Mouse (Mus musculus): Measurements from ENCODE around the gene Eif2ak3.

Eif2ak3 gene

DNA sequence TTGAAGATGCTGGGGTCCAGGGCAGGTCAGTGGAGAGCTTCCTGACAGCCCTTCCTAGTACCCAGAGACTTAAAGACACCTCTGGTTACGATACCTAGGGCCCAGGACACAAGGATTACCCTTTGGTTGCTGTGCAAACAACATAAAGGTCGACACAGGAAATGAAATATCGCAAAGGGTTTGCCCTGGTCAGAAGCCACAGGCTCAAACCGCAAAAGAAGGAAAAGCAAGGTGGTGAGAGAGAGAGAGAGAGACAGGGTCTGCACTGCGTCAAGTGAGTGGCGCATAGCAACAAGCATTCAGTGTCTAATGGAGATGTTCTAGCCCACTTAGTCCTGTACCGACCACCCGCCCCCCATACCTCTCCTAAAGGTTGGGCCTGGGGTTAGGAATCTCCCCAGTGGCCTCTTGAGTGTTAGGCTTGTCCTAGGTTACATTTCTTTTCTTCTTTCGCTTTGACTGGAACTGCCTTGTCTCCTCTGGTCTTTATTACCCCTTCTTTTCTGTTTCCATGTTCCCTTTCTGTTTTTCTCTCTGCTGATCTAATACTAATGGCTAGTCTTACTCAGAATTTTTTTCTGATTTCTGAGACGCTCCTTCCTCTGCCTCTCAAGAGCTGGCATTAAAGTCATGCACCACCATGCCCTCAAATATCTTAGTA lies 13.0 kb upstream of the Eif2ak3 start:
- DNase-seq (ENCODE audit: low spot score), result no peak

DNA sequence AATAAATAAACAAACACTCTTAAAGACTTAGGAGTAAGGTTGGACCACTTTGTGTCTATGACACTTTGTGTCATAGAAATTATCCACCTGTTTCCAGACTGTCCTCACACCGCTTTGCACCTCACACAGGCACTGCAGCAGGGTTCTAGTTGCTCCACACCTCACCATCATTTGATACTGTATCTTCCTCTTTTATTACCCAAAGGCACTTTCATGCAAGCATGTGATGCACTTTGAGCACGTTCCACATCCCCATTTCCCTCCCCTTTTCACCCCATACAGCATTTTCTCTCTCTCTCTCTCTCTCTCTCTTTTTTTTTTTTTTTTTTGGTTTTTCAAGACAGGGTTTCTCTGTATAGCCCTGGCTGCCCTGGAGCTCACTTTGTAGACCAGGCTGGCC lies 7.0 kb upstream of the Eif2ak3 start:
- no peak for DNase-seq (ENCODE audit: low spot score)

GRCm38 (mm10) chr6:70838532-70838931 lies 5.8 kb upstream of the Eif2ak3 start:
- no peak for DNase-seq (ENCODE audit: low spot score)

DNA sequence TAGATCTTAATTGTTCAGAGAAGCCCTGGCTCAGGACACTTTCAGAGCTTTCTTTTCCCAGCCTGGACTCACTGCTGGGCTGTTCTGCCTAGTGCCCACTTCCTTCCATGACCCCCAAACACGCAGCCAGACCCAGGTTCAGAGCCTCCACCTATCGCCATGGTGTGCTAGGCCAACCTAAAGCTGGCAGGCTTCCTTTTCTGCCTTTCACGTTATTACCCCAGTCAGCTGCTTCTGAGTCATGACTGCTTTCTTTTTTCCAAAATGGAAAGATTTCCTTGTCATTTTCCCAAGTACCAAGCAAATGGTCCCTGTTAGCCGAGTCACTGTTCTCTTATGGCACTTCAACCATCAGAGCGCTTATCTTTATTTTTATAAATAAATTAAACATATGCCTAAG lies 4.0 kb upstream of the Eif2ak3 start:
- no peak for DNase-seq (ENCODE audit: low spot score)

DNA sequence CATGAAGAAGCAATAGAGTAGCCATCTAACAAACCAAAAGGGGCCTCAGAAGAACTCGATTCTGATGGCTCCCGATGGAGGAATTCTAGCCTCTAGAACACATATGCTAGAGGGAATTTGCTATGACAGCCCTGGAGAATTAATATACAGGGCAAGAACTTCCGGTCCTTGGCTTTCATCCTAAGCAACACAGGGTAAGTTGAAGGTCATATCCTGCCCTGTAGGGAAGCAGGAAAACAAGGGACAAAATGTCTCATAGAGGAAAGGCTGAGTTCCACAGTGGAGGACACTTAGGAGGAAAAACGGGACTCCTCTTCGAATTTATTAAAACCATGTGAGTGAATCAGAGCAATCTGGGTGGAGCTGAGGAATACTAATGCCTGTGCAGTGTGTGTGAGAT lies 1.3 kb upstream of the Eif2ak3 start:
- DNase-seq (ENCODE audit: low spot score), result no peak

DNA sequence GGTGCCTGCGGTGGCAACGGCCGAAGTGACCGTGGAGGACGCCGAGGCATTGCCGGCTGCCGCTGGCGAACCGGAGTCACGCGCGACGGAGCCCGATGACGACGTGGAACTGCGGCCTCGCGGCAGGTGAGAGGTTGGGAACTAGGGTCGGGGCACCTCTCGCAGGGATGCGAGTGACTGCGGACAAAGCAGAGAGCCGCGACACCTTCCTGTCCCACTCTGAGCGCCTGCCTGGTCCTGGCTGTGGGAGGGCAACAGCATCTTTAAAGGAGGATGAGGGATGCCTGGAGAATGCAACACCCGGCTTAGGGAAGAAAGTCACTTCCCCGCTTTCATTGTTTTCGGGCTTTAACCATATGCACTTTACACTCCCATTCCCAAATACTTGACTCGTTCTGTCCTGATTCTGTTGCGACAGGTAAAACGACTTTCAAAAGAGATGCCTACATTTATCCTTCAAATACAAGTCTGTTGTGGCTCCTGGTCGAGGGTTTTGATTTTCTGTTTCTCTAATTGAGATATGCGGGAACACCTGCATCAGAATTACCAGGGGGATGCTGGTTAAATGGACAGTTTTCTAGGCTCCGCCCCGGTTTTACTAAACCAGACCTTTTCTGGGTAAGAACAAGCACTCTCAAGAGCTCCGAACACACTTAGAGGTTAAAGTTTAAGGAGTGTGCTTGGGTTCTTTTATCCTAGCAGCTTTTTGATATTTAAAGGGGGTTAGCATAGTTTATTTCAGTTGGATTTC lies 756 bp downstream of the Eif2ak3 start:
- DNase-seq (ENCODE audit: low spot score), result peak; percentile 2

- no peak for DNase-seq (ENCODE audit: low spot score)
Measured at GRCm38 (mm10) chr6:70847386-70847785, 3.1 kb downstream of the Eif2ak3 start.

DNA sequence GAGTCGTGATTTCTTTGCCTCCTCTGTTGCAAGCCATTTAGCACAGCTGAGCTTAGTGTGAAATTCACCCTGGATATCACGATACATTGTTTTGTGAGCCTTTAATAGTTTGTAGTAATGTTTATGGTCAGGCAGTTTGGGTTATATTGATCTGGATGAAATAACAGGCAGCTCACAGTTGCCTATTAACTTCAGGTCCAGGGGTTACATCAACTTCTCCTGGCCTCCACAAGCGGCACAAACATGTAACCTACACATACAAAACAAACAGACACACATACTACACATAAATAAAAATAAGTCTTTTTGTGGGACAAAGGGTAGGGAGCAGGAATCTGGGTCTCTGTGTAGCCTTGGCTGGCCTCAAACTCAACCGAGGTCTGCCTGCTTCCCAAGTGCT lies 9.1 kb downstream of the Eif2ak3 start:
- DNase-seq (ENCODE audit: low spot score), result no peak

GRCm38 (mm10) chr6:70855529-70856309 lies 11.4 kb downstream of the Eif2ak3 start:
- DNase-seq (ENCODE audit: low spot score), result no peak

GRCm38 (mm10) chr6:70862726-70863125 lies 18.4 kb downstream of the Eif2ak3 start:
- DNase-seq (ENCODE audit: low spot score), result no peak

- DNase-seq (ENCODE audit: low spot score), result no peak
Measured at GRCm38 (mm10) chr6:70864285-70864684, 20.0 kb downstream of the Eif2ak3 start.

- DNase-seq (ENCODE audit: low spot score), result no peak
Measured at GRCm38 (mm10) chr6:70866761-70867160, 22.4 kb downstream of the Eif2ak3 start.

DNA sequence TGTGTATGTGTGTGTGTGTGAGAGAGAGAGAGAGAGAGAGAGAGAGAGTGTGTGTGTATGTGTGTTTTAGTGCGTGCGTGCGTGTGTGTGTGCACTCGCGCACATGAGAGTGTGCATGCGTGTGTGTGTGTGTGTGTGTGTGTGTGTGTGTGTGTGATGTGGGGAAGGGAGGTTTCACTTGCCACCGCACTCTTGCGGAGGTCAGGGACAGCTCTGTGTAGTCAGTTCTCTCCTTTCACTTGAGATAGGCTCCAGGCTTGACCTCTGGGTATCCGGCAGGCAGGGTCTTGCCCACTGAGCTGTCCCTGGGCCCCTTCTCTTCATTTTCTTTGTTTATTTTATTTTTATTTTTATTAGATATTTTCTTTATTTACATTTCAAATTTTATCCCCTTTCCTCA lies 23.0 kb downstream of the Eif2ak3 start:
- DNase-seq (ENCODE audit: low spot score), result no peak

DNA sequence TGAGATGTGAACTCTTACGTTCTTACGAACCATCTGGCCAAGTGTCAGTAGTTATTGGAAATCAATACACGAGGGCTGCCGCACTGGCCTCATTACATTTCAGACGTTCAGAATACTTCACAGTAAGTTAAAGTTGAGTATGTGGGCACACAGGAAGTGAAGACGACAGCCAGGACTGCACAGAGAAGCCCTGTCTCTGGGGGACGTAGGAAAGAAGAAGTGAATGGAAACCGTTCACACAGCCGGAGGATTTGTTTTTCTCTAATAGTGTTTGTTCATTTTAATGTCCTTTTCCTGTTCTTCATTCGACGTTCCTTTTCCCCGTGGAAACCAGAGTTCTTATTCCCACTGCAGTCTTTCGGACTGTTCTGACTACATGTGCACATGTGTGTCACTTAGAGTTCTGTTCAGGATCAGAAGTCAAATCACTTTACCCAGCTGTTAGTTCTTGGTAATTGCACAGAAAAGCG lies 27.2 kb downstream of the Eif2ak3 start:
- no peak for DNase-seq (ENCODE audit: low spot score)

DNA sequence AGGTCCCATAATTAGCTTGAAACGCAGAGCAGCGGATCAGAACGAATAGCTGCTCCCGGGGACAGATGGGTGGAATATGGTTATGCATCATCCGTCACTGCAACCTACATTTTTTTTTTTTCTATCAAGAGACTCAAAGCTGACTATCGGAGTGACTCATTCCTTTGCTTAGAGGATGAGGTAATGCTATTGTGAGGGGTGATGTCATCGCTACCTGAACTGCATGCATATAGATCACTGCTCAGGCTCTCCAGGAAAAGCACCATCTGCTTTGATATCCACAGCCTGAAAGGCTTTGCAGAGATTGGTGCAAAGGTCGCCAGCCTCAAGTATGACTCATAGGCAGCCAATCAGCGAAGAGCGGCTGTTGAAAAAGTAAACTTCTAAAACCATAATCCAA lies 27.8 kb downstream of the Eif2ak3 start:
- DNase-seq (ENCODE audit: low spot score), result no peak

- DNase-seq (ENCODE audit: low spot score), result no peak
Measured at GRCm38 (mm10) chr6:70872570-70872969, 28.3 kb downstream of the Eif2ak3 start.

GRCm38 (mm10) chr6:70874035-70874775 lies 29.9 kb downstream of the Eif2ak3 start:
- DNase-seq (ENCODE audit: low spot score), result no peak

DNA sequence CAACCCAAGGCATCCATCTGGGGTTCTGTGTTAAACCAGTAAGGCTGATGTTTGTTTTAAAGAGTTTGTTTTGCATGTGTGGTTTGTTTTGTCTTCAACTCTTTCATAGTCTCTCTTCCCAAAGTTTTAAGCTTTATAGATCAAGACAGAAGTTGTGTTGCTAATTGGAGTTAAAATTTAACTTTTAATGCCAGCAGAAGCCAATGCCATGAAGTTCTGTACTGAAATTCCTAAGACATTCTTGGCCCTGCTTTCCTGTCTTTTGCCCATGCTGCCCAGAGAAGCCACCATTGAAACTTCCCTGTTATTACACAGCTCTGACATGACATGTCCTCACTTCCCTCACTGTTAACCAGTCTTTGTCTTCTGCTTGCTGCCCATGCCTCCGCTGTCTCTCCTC lies 30.7 kb downstream of the Eif2ak3 start:
- no peak for DNase-seq (ENCODE audit: low spot score)

DNA sequence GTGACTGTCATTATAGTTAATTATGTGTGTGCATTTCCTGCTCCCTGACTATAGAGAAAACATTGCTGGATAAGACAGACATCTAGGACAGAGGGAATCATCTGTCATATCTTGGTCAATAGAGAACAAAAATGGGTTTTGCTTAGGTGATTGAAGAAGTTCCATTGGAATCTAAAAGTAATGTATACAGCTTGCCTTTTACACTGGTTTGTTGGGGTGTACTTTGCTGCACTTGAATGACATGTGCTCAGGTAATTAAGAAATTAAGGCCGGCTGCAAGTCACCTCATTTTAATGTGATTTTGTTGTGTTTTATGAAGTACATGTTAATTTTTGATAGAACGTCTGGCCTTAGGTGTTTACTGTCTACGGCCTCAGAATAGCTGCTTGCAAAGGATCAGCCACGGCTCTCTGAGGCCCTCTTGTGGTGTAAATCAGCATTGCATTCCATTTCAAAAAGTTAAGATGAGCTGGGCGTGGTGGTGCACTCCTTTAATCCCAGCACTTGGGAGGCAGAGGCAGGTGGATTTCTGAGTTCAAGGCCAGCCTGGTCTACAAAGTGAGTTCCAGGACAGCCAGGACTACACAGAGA lies 36.5 kb downstream of the Eif2ak3 start:
- DNase-seq (ENCODE audit: low spot score), result peak; percentile 9

DNA sequence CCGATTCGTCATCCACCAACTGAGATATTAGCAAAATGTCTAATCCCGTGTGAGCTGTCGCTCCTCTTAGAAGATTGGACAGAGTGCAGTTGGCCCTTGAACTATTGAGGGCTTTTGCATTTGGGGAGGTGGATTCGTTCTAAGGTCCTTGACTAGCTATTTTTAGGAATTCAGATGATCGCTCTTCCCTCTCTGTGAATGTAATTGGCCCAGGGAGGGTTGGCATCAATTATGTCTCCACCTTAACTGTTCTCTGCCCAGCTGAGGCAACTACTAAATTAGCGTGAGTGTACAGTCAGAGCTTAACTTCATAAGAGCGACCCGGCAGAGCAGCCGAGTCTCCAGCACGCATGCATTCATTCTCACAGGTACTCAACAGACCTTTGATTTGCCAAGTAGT lies 43.7 kb downstream of the Eif2ak3 start:
- DNase-seq (ENCODE audit: low spot score), result no peak

DNA sequence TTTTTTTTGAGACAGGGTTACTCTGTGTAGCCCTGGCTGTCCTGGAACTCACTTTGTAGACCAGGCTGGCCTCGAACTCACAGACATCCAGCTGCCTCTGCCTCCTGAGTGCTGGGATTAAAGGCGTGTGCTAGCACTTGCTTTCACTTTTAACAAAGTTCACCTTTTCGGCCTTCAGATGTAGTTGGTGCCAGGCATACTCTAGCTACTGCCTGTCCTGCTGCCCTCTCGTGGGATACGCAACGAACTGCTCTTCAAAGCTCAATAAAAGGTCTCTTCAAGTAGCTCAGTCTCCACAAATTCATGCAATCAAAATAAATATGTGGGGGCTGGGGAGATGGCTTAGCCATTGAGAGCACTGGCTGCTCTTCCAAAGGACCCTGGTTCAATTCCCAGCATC lies 53.9 kb downstream of the Eif2ak3 start:
- DNase-seq (ENCODE audit: low spot score), result no peak

DNA sequence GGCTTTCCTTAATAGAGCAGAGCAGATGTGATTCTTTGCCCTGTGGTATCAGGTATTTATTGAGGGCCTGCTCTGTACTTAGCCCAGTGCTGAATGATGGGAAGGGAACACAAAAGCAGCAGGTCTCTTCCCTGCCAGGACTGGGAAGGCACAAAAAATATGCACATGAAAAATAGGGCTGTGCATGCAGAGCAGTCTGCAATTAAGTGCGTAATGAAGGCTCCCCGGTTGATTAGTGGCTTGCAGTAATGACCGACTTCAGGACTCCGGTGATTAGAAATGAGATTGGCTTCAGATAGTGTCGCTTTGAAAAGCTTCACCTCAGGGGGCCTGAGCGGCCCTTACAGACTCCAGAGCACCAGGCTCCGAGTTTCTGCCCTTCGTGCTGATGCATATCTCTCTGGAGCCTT lies 55.3 kb downstream of the Eif2ak3 start:
- no peak for DNase-seq (ENCODE audit: low spot score)
